Mouse (Mus musculus) C2C12 (cell line): ENCODE results near the gene Hba-a1.

ENCODE experiments used
- CEBPB ChIP-seq: IDR thresholded peaks from one replicate; pipeline ENCODE4 v1.6.1; 2011; ENCODE audit warnings: low read depth, mild to moderate bottlenecking, control low read depth, moderate library complexity
- CTCF ChIP-seq: IDR thresholded peaks from one replicate; pipeline ENCODE4 v1.5.1; 2011; ENCODE audit not compliant: control insufficient read depth, insufficient read depth, insufficient read length
- FOSL1 ChIP-seq: IDR thresholded peaks from one replicate; pipeline ENCODE4 v1.8.0; 2011; ENCODE audit warnings: mild to moderate bottlenecking, low read length; ENCODE audit not compliant: poor library complexity, insufficient read depth, severe bottlenecking
- MAX ChIP-seq: IDR thresholded peaks from one replicate; pipeline ENCODE4 v1.6.1; 2011; ENCODE audit warnings: mild to moderate bottlenecking, control low read depth
- MYOD1 ChIP-seq: IDR thresholded peaks from one replicate; pipeline ENCODE4 v1.6.1; 2011; ENCODE audit warnings: low read depth; ENCODE audit not compliant: control insufficient read depth, insufficient read length
- MYOG ChIP-seq: IDR thresholded peaks from one replicate; pipeline ENCODE4 v1.6.1; 2011; ENCODE audit not compliant: control insufficient read depth, insufficient read length; ENCODE audit errors: extremely low read depth
- USF1 ChIP-seq: IDR thresholded peaks from one replicate; pipeline ENCODE4 v1.6.1; 2011; ENCODE audit warnings: low read depth, mild to moderate bottlenecking, control low read depth, moderate library complexity

- TF ChIP-seq USF1, result no peak
- TF ChIP-seq MAX, result no peak
- no peak for TF ChIP-seq CTCF
- TF ChIP-seq MYOD1, result no peak
- TF ChIP-seq FOSL1, result no peak
- TF ChIP-seq CEBPB, result no peak
- no peak for TF ChIP-seq MYOG
Measured at GRCm38 (mm10) chr11:32316009-32316408, 32.7 kb downstream of the Hba-a1 start.
